Mouse (Mus musculus): Measurements from ENCODE around the gene Hs3st5. TPM values are rescaled to one million over a fixed set of nuclear protein-coding genes. Genes with fewer than 3 reads are reported as not detected.
"Not testable (repeated sequence)": the region's sequence is repeated elsewhere in the genome, so short reads cannot be mapped to it uniquely, and the experiment has no call there.

Gene Hs3st5
- total RNA-seq (2021), result 1 to 10 TPM; 5.9 to 9.2 TPM

GRCm38 (mm10) chr10:36506727-36507555 is at the start of gene Hs3st5:
Gene Hs3st5, plus strand, starts transcription at chr10:36506814.
- DNase-seq (ENCODE audit: low spot score in 2 of 2), result peak; percentile 81 to 83
- intact Hi-C loops (cut with DNase I), result no loop called here

- intact Hi-C loops (cut with DNase I), result no loop called here
- no peak for DNase-seq (ENCODE audit: low spot score in 2 of 2)
These were observed 38.0 kb upstream of the Hs3st5 start for GRCm38 (mm10) chr10:36468664-36469063.

GRCm38 (mm10) chr10:36471135-36471534 is 35.5 kb upstream of the Hs3st5 start:
- intact Hi-C loops (cut with DNase I), result no loop called here

GRCm38 (mm10) chr10:36474834-36475233 is 31.8 kb upstream of the Hs3st5 start:
- no peak for DNase-seq (ENCODE audit: low spot score in 2 of 2)
- intact Hi-C loops (cut with DNase I), result no loop called here

More at GRCm38 (mm10) chr10:36471135-36471534, 35.5 kb upstream of the Hs3st5 start:
- no peak for DNase-seq (ENCODE audit: low spot score in 2 of 2)

GRCm38 (mm10) chr10:36477543-36477942 is 29.1 kb upstream of the Hs3st5 start:
- intact Hi-C loops (cut with DNase I), result no loop called here
- no peak for DNase-seq (ENCODE audit: low spot score in 2 of 2)

- intact Hi-C loops (cut with DNase I), result no loop called here
- no peak for DNase-seq (ENCODE audit: low spot score in 2 of 2)
These were observed 23.3 kb upstream of the Hs3st5 start for GRCm38 (mm10) chr10:36483362-36483761.

- no peak for DNase-seq (ENCODE audit: low spot score in 2 of 2)
- intact Hi-C loops (cut with DNase I), result no loop called here
These were observed 22.6 kb upstream of the Hs3st5 start for GRCm38 (mm10) chr10:36484011-36484410.

GRCm38 (mm10) chr10:36484728-36485300 is 21.8 kb upstream of the Hs3st5 start:
- no peak for DNase-seq (ENCODE audit: low spot score in 2 of 2)
- intact Hi-C loops (cut with DNase I), result no loop called here

- DNase-seq (ENCODE audit: low spot score in 2 of 2), result no peak
- intact Hi-C loops (cut with DNase I), result no loop called here
These were observed 13.0 kb upstream of the Hs3st5 start for GRCm38 (mm10) chr10:36493566-36493965.

GRCm38 (mm10) chr10:36499713-36500112 is 6.9 kb upstream of the Hs3st5 start:
- DNase-seq (ENCODE audit: low spot score in 2 of 2), result no peak
- intact Hi-C loops (cut with DNase I), result no loop called here

GRCm38 (mm10) chr10:36506033-36506726 is 434 bp upstream of the Hs3st5 start:
- intact Hi-C loops (cut with DNase I), result no loop called here
- DNase-seq (ENCODE audit: low spot score in 2 of 2), result peak; percentile 25 to 28

GRCm38 (mm10) chr10:36507556-36507870 is 899 bp downstream of the Hs3st5 start:
- intact Hi-C loops (cut with DNase I), result no loop called here

GRCm38 (mm10) chr10:36507991-36508546 is 1.5 kb downstream of the Hs3st5 start:
- DNase-seq (ENCODE audit: low spot score in 2 of 2), result no peak
- intact Hi-C loops (cut with DNase I), result no loop called here

More at GRCm38 (mm10) chr10:36507556-36507870, 899 bp downstream of the Hs3st5 start:
- DNase-seq (ENCODE audit: low spot score in 2 of 2), result no peak

GRCm38 (mm10) chr10:36509477-36509876 is 2.9 kb downstream of the Hs3st5 start:
- intact Hi-C loops (cut with DNase I), result no loop called here
- no peak for DNase-seq (ENCODE audit: low spot score in 2 of 2)

GRCm38 (mm10) chr10:36523881-36524280 is 17.3 kb downstream of the Hs3st5 start:
- intact Hi-C loops (cut with DNase I), result no loop called here
- no peak for DNase-seq (ENCODE audit: low spot score in 2 of 2)

- intact Hi-C loops (cut with DNase I), result no loop called here
- DNase-seq (ENCODE audit: low spot score in 2 of 2), result no peak
These were observed 27.2 kb downstream of the Hs3st5 start for GRCm38 (mm10) chr10:36533633-36534335.

- DNase-seq (ENCODE audit: low spot score in 2 of 2), result no peak
- intact Hi-C loops (cut with DNase I), result loop anchor here (5.0 kb wide), 1 partner anchor 246 kb away; no protein-coding TSS in a partner anchor
These were observed 40.0 kb downstream of the Hs3st5 start for GRCm38 (mm10) chr10:36546622-36547021.

GRCm38 (mm10) chr10:36547713-36548112 is 41.1 kb downstream of the Hs3st5 start:
- intact Hi-C loops (cut with DNase I), result loop anchor here (5.0 kb wide), 1 partner anchor 245 kb away; no protein-coding TSS in a partner anchor
- DNase-seq (ENCODE audit: low spot score in 2 of 2), result not testable (repeated sequence)

GRCm38 (mm10) chr10:36554057-36554456 is 47.4 kb downstream of the Hs3st5 start:
- no peak for DNase-seq (ENCODE audit: low spot score in 2 of 2)
- intact Hi-C loops (cut with DNase I), result no loop called here
